Mouse (Mus musculus): ENCODE measurements around the gene Gm11099. TPM values are rescaled to one million over a fixed set of nuclear protein-coding genes. Genes with fewer than 3 reads are reported as not detected.

Gene Gm11099
- polyA plus RNA-seq, 1 experiment from 2014 or later = not detected

DNA sequence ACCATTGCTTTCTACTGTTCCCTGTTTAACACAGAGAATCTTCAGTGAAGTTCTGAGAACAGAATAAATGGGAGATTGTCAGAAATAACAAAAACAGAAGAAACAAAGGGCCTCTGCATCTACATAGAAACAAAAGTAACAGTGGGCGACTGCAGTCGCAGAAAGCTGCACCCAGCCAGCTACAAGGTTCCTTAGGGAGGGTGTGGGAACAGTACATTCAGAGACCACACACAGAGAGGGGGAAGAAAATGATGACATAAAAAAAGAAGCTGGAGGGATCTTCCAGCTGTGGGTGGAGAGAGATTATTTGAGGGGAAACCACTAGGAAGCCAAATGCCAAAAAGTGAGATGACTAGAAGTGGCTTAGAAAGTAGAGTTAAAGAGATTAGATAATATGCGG is 20.6 kb downstream of the Gm11099 start:
- Histone ChIP-seq H3K27me3 (ENCODE audit: control insufficient read depth, insufficient read depth, low read length) (no peaks in the 10 kb centered on the region), H3K4me3 (replicated peaks; ENCODE audit: low read length) (no peak overlapping the region), H3K36me3 (ENCODE audit: control insufficient read depth, insufficient read depth, low read length) (no peaks in the 10 kb centered on the region), H3K4me1 (ENCODE audit: control insufficient read depth, insufficient read depth, low read length) (no peaks in the 10 kb centered on the region), H3K9me3 (replicated peaks; ENCODE audit: control insufficient read depth, low read length) (no peaks in the 10 kb centered on the region), H3K4me2 (ENCODE audit: low read depth, low read length) (no peak overlapping the region), H3K27ac (ENCODE audit: low read length) (no peak overlapping the region), H3K9ac (ENCODE audit: low read length) (no peak overlapping the region)
- ATAC-seq (ENCODE audit: insufficient read depth, low FRiP score) = no peak
- WGBS = 36% methylated on average over 3 of the region's 3 CpGs

DNA sequence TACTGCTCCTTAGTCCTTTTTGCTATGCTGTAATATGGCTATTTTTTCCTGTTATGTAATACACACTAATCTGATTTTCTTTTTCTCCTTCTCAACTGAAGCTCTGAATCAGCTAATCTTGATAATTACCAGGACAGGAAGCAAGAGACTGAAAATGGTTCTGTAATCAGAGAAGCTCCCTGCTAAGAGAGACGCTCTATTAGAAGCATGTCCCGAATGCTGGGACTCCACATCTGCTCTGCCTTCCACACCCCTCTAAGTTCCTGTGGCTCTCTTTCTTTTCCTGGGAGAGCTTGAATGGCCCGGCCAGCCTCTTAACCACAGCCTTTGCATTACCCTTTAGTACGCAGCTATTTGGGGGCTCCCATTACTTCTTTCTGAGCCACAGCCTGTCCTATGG is 45.8 kb downstream of the Gm11099 start:
- no peaks in the 10 kb centered on the region for H3K27me3 ChIP-seq (ENCODE audit: control insufficient read depth, insufficient read depth, low read length)
- H3K27ac ChIP-seq (ENCODE audit: low read length) = no peak overlapping the region
- H3K4me1 ChIP-seq (ENCODE audit: control insufficient read depth, insufficient read depth, low read length) = no peaks in the 10 kb centered on the region
- 67% methylated on average over 4 of the region's 4 CpGs for WGBS
- no peak for ATAC-seq (ENCODE audit: insufficient read depth, low FRiP score)
- H3K4me2 ChIP-seq (ENCODE audit: low read depth, low read length) = no peak overlapping the region
- no peaks in the 10 kb centered on the region for H3K36me3 ChIP-seq (ENCODE audit: control insufficient read depth, insufficient read depth, low read length)
- no peak overlapping the region for H3K9ac ChIP-seq (ENCODE audit: low read length)
- no peaks in the 10 kb centered on the region for H3K9me3 ChIP-seq (replicated peaks; ENCODE audit: control insufficient read depth, low read length)
- H3K4me3 ChIP-seq (replicated peaks; ENCODE audit: low read length) = no peak overlapping the region

DNA sequence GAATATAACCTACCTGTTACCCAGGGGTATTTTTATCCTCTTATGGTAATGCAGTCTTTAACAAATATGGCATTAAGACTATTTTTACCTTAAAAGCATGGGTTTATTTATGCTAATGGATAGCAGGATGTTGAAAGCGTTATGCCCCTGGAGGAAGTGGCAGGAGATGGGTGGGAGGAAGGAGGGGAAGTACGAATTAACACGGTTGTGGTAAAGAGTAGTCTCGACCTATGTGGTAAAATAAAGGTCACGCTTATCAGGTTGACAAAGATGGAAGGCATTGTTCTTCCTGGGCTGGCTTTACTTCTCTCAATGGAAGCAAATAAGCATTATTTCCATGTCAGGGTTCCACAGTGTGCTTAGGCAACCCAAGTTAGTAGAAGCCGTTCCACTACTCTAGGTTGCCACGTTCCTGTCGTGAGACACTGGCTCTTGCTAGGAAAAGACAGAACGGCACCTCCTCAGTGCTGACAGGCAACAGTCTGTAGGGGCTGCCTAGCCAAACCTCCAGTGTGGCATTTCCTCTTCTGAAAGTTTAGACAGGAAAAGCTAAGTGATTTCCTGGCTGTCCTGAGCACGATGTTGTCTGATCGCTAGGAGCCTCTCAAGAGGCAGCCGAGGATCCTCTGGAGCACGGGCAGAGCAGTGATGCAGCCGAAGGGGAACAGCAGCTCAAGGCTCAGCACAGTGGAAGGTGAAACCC is 47.7 kb downstream of the Gm11099 start:
- Histone ChIP-seq H3K27ac (ENCODE audit: low read length) (no peak overlapping the region), H3K4me1 (ENCODE audit: control insufficient read depth, insufficient read depth, low read length) (no peaks in the 10 kb centered on the region), H3K9me3 (replicated peaks; ENCODE audit: control insufficient read depth, low read length) (no peaks in the 10 kb centered on the region), H3K9ac (ENCODE audit: low read length) (no peak overlapping the region), H3K4me3 (replicated peaks; ENCODE audit: low read length) (no peak overlapping the region), H3K27me3 (ENCODE audit: control insufficient read depth, insufficient read depth, low read length) (no peaks in the 10 kb centered on the region), H3K4me2 (ENCODE audit: low read depth, low read length) (no peak overlapping the region; the same call in 1 of the 2 replicates), H3K36me3 (ENCODE audit: control insufficient read depth, insufficient read depth, low read length) (no peaks in the 10 kb centered on the region)
- ATAC-seq (ENCODE audit: insufficient read depth, low FRiP score) = no peak
- 29% methylated on average over 14 of the region's 14 CpGs for WGBS

DNA sequence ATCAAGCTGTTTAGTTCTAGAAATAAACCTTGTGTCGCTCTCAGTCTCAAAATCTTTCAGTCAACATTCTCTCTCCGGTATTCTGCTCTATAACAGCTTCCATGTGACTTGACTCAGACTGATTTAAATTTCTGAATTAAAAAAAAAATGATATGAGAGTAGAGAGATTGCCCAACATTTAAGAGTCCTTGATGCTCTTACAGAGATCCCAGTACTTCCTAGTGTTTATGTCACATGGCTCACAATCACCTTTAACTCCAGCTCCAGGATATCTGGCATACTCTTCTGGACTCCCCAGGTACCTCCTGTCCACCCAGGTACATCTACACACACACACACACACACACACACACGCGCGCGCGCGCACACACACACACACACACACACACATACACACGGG is 53.1 kb downstream of the Gm11099 start:
- no peaks in the 10 kb centered on the region for H3K4me1 ChIP-seq (ENCODE audit: control insufficient read depth, insufficient read depth, low read length)
- no peak overlapping the region for H3K9ac ChIP-seq (ENCODE audit: low read length)
- WGBS = 93% methylated on average over 9 of the region's 9 CpGs
- no peak for ATAC-seq (ENCODE audit: insufficient read depth, low FRiP score)
- H3K27me3 ChIP-seq (ENCODE audit: control insufficient read depth, insufficient read depth, low read length) = no peaks in the 10 kb centered on the region
- no peaks in the 10 kb centered on the region for H3K36me3 ChIP-seq (ENCODE audit: control insufficient read depth, insufficient read depth, low read length)
- no peak overlapping the region for H3K4me2 ChIP-seq (ENCODE audit: low read depth, low read length)
- no peak overlapping the region for H3K4me3 ChIP-seq (replicated peaks; ENCODE audit: low read length)
- no peaks in the 10 kb centered on the region for H3K9me3 ChIP-seq (replicated peaks; ENCODE audit: control insufficient read depth, low read length)
- H3K27ac ChIP-seq (ENCODE audit: low read length) = no peak overlapping the region

DNA sequence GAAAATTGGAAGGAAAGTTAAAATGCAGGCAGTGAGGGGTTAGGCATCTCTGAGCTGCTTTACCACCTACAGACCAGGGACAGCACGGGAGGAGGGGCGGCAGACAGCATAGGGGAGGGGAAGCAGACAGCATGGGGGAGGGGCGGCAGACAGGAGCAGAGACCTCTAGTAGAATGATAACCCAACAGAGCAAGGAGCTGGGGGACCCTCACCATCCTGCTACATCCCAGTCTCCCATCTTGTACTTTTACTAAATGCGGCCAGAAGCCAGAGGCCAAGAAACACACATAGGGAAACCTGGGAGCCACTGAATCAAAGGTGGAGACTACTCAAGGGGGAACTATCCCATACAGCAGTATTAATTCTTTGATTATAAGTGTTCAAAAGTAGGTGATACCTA is 59.1 kb downstream of the Gm11099 start:
- Histone ChIP-seq H3K9me3 (replicated peaks; ENCODE audit: control insufficient read depth, low read length) (no peaks in the 10 kb centered on the region), H3K36me3 (ENCODE audit: control insufficient read depth, insufficient read depth, low read length) (no peaks in the 10 kb centered on the region), H3K4me2 (ENCODE audit: low read depth, low read length) (no peak overlapping the region), H3K4me3 (replicated peaks; ENCODE audit: low read length) (no peak overlapping the region), H3K27me3 (ENCODE audit: control insufficient read depth, insufficient read depth, low read length) (no peaks in the 10 kb centered on the region), H3K9ac (ENCODE audit: low read length) (no peak overlapping the region), H3K27ac (ENCODE audit: low read length) (no peak overlapping the region), H3K4me1 (ENCODE audit: control insufficient read depth, insufficient read depth, low read length) (no peaks in the 10 kb centered on the region)
- 70% methylated on average over 4 of the region's 4 CpGs for WGBS
- no peak for ATAC-seq (ENCODE audit: insufficient read depth, low FRiP score)

DNA sequence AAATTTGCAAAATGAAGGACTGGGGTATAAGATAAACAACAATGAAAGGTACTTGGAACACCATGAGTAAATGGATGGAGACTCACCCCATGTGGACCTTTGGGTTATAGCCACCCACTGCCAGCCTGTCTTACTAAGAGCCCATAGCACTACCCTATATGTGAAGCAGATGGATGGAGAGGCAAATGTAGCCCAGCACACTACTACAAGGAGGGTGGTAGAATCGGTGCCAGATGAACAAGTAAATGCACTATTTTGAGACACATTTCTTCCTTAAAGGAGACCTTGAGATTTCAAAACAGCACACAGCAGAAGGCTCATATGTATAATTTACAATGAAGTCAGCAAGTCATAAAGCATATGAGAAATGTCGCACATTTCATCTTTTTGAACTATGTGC is 66.3 kb downstream of the Gm11099 start:
- no peaks in the 10 kb centered on the region; the same call in 1 of the 2 replicates for H3K9me3 ChIP-seq (replicated peaks; ENCODE audit: control insufficient read depth, low read length)
- H3K27me3 ChIP-seq (ENCODE audit: control insufficient read depth, insufficient read depth, low read length) = no peaks in the 10 kb centered on the region
- no peak overlapping the region for H3K9ac ChIP-seq (ENCODE audit: low read length)
- H3K36me3 ChIP-seq (ENCODE audit: control insufficient read depth, insufficient read depth, low read length) = no peaks in the 10 kb centered on the region
- ATAC-seq (ENCODE audit: insufficient read depth, low FRiP score) = no peak
- H3K27ac ChIP-seq (ENCODE audit: low read length) = no peak overlapping the region
- 92% methylated on average over 2 of the region's 2 CpGs for WGBS
- no peak overlapping the region for H3K4me2 ChIP-seq (ENCODE audit: low read depth, low read length)
- H3K4me1 ChIP-seq (ENCODE audit: control insufficient read depth, insufficient read depth, low read length) = no peaks in the 10 kb centered on the region
- no peak overlapping the region for H3K4me3 ChIP-seq (replicated peaks; ENCODE audit: low read length)

DNA sequence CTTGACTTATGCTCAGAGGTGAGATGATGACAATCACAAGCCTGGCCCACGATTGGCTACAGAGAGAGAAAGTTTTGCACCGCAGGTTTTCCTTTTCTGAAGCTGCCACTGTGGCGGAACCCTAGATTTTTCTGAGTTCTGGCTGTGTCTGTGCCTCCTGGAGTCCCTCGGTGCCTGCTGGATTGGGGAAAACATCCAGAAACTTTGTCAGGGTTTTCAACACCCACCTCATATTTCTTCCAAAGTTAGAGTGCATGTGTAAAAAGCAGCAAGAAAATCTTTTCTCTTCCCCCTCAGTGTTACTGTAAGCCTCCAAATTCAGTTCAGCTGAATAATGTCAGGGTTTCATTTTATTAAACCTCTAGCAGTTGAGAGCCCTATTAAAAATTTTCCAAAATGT is 82.1 kb downstream of the Gm11099 start:
- ATAC-seq (ENCODE audit: insufficient read depth, low FRiP score) = no peak
- Histone ChIP-seq H3K27me3 (ENCODE audit: control insufficient read depth, insufficient read depth, low read length) (no peaks in the 10 kb centered on the region), H3K9me3 (replicated peaks; ENCODE audit: control insufficient read depth, low read length) (no peaks in the 10 kb centered on the region), H3K4me3 (replicated peaks; ENCODE audit: low read length) (no peak overlapping the region), H3K27ac (ENCODE audit: low read length) (no peak overlapping the region), H3K4me1 (ENCODE audit: control insufficient read depth, insufficient read depth, low read length) (no peaks in the 10 kb centered on the region), H3K4me2 (ENCODE audit: low read depth, low read length) (no peak overlapping the region), H3K36me3 (ENCODE audit: control insufficient read depth, insufficient read depth, low read length) (no peaks in the 10 kb centered on the region), H3K9ac (ENCODE audit: low read length) (no peak overlapping the region)
- WGBS = 69% methylated on average over 4 of the region's 4 CpGs

DNA sequence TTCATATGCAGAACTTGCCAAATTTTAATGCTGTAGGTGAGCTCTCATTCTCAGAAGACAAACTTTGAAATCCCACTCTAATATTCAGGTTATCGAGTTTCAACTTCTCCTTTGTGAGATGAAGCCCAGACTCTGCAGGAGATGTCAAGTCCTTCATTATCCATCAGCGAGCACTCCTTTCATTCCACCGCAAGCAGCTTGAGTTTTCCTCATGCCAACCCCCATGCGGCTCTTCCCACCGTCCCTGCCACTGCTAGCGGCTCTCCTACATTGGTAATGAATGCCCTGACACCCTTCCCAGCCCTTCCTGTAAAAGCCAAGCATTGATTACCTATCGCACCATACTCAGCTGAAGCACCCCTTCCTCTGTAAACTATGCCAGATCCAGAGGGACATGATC is 89.6 kb downstream of the Gm11099 start:
- H3K4me2 ChIP-seq (ENCODE audit: low read depth, low read length) = no peak overlapping the region
- no peak overlapping the region for H3K27ac ChIP-seq (ENCODE audit: low read length)
- no peaks in the 10 kb centered on the region for H3K4me1 ChIP-seq (ENCODE audit: control insufficient read depth, insufficient read depth, low read length)
- H3K27me3 ChIP-seq (ENCODE audit: control insufficient read depth, insufficient read depth, low read length) = no peaks in the 10 kb centered on the region
- H3K36me3 ChIP-seq (ENCODE audit: control insufficient read depth, insufficient read depth, low read length) = no peaks in the 10 kb centered on the region
- WGBS = 81% methylated on average over 7 of the region's 7 CpGs
- H3K9ac ChIP-seq (ENCODE audit: low read length) = no peak overlapping the region
- H3K4me3 ChIP-seq (replicated peaks; ENCODE audit: low read length) = no peak overlapping the region
- H3K9me3 ChIP-seq (replicated peaks; ENCODE audit: control insufficient read depth, low read length) = no peaks in the 10 kb centered on the region
- ATAC-seq (ENCODE audit: insufficient read depth, low FRiP score) = no peak

DNA sequence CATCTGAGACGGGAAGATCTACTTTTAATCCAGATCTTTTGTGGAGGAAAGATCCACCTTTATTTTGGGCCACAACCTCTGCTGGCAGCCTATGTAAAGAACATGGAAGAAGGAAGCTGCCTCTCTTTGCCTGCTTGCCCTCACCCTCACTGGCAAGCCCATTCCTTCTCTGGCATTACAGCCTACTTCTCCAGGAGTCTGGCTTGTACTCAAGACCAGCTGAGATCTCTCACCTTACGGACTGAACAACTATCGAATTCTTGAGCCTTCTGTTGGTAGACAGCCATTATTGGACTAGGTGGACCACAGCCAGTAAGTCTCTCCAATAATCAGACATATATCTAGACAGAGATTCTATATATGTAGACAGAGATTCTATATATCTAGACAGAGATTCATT is 92.9 kb downstream of the Gm11099 start:
- Histone ChIP-seq H3K27me3 (ENCODE audit: control insufficient read depth, insufficient read depth, low read length) (no peaks in the 10 kb centered on the region), H3K36me3 (ENCODE audit: control insufficient read depth, insufficient read depth, low read length) (no peaks in the 10 kb centered on the region), H3K9ac (ENCODE audit: low read length) (no peak overlapping the region), H3K4me3 (replicated peaks; ENCODE audit: low read length) (no peak overlapping the region), H3K9me3 (replicated peaks; ENCODE audit: control insufficient read depth, low read length) (no peaks in the 10 kb centered on the region; the same call in 1 of the 2 replicates), H3K27ac (ENCODE audit: low read length) (no peak overlapping the region), H3K4me1 (ENCODE audit: control insufficient read depth, insufficient read depth, low read length) (no peaks in the 10 kb centered on the region), H3K4me2 (ENCODE audit: low read depth, low read length) (no peak overlapping the region)
- WGBS = 83% methylated on average over 3 of the region's 3 CpGs
- no peak for ATAC-seq (ENCODE audit: insufficient read depth, low FRiP score)
